Mouse (Mus musculus): Measurements from ENCODE around the gene Atp5d. TPM values are rescaled to one million over a fixed set of nuclear protein-coding genes. Genes with fewer than 3 reads are reported as not detected.

Atp5d gene
- polyA plus RNA-seq, 1 experiment: 242 TPM

GRCm38 (mm10) chr10:80173358-80173757, 34.9 kb downstream of the Atp5d start:
- TF ChIP-seq CTCF (IDR thresholded peaks at IDR 0.05; ENCODE audit: low read depth, low read length) (no peak), POLR2A (IDR thresholded peaks at IDR 0.05; ENCODE audit: insufficient read depth, low read length) (no peak), EP300 (IDR thresholded peaks at IDR 0.05; ENCODE audit: insufficient read depth, low read depth, low read length) (no peak)
- H3K9me3 ChIP-seq (replicated peaks; ENCODE audit: control insufficient read depth, insufficient read depth, low read length, poor library complexity, severe bottlenecking): no peaks in the 10 kb centered on the region
- H3K27ac ChIP-seq (ENCODE audit: insufficient read depth, low read length): peak overlapping the region; percentile 29; the same call in 1 of the 2 replicates
- no peaks in the 10 kb centered on the region for H3K27me3 ChIP-seq (ENCODE audit: control insufficient read depth, insufficient read depth, low read length, poor library complexity, severe bottlenecking)
- peak overlapping the region; percentile 55 for H3K4me3 ChIP-seq (ENCODE audit: low read depth, low read length)
- peaks cover 11% of the 10 kb centered on the region for H3K36me3 ChIP-seq (ENCODE audit: control insufficient read depth, insufficient read depth, low read length, poor library complexity, severe bottlenecking)
- H3K9ac ChIP-seq (ENCODE audit: low read depth, poor library complexity, severe bottlenecking): peak overlapping the region; percentile 44
- peaks cover 2% of the 10 kb centered on the region for H3K4me1 ChIP-seq (ENCODE audit: control insufficient read depth, insufficient read depth, low read length)

DNA sequence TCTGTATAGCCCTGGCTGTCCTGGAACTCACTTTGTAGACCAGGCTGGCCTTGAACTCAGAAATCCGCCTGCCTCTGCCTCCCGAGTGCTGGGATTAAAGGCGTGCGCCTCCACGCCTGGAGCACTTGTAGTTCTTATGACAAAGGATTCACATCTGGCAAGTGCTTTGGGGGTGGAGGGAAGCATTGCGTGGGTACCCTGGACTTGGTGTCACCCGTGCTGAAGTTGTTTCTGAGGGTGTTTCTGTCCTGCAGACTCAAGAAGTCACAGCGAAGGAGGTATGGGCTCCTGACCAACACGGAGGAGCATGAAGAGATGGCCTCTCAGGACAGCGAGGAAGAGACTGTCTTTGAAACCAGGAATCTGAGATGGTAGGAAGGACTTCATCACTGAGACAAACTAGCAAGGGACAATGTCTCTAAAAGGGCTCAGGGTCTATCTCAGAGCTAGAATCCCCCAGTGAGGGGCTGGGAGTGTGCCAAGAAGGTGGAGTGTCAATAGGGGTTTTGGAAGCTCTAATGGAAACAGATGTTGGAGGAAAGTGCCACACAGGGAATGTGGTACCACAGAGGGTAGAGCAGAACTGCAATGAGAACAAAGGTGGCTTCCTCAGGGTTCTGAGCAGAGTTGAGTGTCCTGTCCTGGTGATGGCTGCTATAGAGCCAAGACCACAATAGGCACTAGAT, 35.7 kb downstream of the Atp5d start:
- H3K4me3 ChIP-seq (ENCODE audit: low read depth, low read length): no peak overlapping the region
- TF ChIP-seq EP300 (IDR thresholded peaks at IDR 0.05; ENCODE audit: insufficient read depth, low read depth, low read length) (no peak), CTCF (IDR thresholded peaks at IDR 0.05; ENCODE audit: low read depth, low read length) (no peak)
- no peak overlapping the region for H3K27ac ChIP-seq (ENCODE audit: insufficient read depth, low read length)
- H3K9me3 ChIP-seq (replicated peaks; ENCODE audit: control insufficient read depth, insufficient read depth, low read length, poor library complexity, severe bottlenecking): no peaks in the 10 kb centered on the region
- no peak overlapping the region for H3K9ac ChIP-seq (ENCODE audit: low read depth, poor library complexity, severe bottlenecking)
- no peaks in the 10 kb centered on the region for H3K27me3 ChIP-seq (ENCODE audit: control insufficient read depth, insufficient read depth, low read length, poor library complexity, severe bottlenecking)
- peaks cover 2% of the 10 kb centered on the region for H3K4me1 ChIP-seq (ENCODE audit: control insufficient read depth, insufficient read depth, low read length)
- H3K36me3 ChIP-seq (ENCODE audit: control insufficient read depth, insufficient read depth, low read length, poor library complexity, severe bottlenecking): peaks cover 11% of the 10 kb centered on the region

- no peaks in the 10 kb centered on the region for H3K27me3 ChIP-seq (ENCODE audit: control insufficient read depth, insufficient read depth, low read length, poor library complexity, severe bottlenecking)
- no peak overlapping the region for H3K27ac ChIP-seq (ENCODE audit: insufficient read depth, low read length)
- H3K36me3 ChIP-seq (ENCODE audit: control insufficient read depth, insufficient read depth, low read length, poor library complexity, severe bottlenecking): peaks cover 9% of the 10 kb centered on the region
- H3K9ac ChIP-seq (ENCODE audit: low read depth, poor library complexity, severe bottlenecking): no peak overlapping the region
- no peak overlapping the region for H3K4me3 ChIP-seq (ENCODE audit: low read depth, low read length)
- TF ChIP-seq CTCF (IDR thresholded peaks at IDR 0.05; ENCODE audit: low read depth, low read length) (peak; percentile 70), EP300 (IDR thresholded peaks at IDR 0.05; ENCODE audit: insufficient read depth, low read depth, low read length) (no peak)
- H3K4me1 ChIP-seq (ENCODE audit: control insufficient read depth, insufficient read depth, low read length): peaks cover 2% of the 10 kb centered on the region
- no peaks in the 10 kb centered on the region for H3K9me3 ChIP-seq (replicated peaks; ENCODE audit: control insufficient read depth, insufficient read depth, low read length, poor library complexity, severe bottlenecking)
Measured at GRCm38 (mm10) chr10:80174705-80175104, 36.3 kb downstream of the Atp5d start.

GRCm38 (mm10) chr10:80175536-80176269, 37.3 kb downstream of the Atp5d start:
- Histone ChIP-seq H3K4me3 (ENCODE audit: low read depth, low read length) (no peak overlapping the region), H3K27me3 (ENCODE audit: control insufficient read depth, insufficient read depth, low read length, poor library complexity, severe bottlenecking) (no peaks in the 10 kb centered on the region), H3K9ac (ENCODE audit: low read depth, poor library complexity, severe bottlenecking) (no peak overlapping the region), H3K9me3 (replicated peaks; ENCODE audit: control insufficient read depth, insufficient read depth, low read length, poor library complexity, severe bottlenecking) (no peaks in the 10 kb centered on the region), H3K36me3 (ENCODE audit: control insufficient read depth, insufficient read depth, low read length, poor library complexity, severe bottlenecking) (no peaks in the 10 kb centered on the region; the same call in 1 of the 2 replicates), H3K4me1 (ENCODE audit: control insufficient read depth, insufficient read depth, low read length) (peaks cover 4% of the 10 kb centered on the region), H3K27ac (ENCODE audit: insufficient read depth, low read length) (no peak overlapping the region)
- TF ChIP-seq EP300 (IDR thresholded peaks at IDR 0.05; ENCODE audit: insufficient read depth, low read depth, low read length): no peak
- peak; percentile 52 for TF ChIP-seq CTCF (IDR thresholded peaks at IDR 0.05; ENCODE audit: low read depth, low read length)
- no peak for TF ChIP-seq POLR2A (IDR thresholded peaks at IDR 0.05; ENCODE audit: insufficient read depth, low read length)

DNA sequence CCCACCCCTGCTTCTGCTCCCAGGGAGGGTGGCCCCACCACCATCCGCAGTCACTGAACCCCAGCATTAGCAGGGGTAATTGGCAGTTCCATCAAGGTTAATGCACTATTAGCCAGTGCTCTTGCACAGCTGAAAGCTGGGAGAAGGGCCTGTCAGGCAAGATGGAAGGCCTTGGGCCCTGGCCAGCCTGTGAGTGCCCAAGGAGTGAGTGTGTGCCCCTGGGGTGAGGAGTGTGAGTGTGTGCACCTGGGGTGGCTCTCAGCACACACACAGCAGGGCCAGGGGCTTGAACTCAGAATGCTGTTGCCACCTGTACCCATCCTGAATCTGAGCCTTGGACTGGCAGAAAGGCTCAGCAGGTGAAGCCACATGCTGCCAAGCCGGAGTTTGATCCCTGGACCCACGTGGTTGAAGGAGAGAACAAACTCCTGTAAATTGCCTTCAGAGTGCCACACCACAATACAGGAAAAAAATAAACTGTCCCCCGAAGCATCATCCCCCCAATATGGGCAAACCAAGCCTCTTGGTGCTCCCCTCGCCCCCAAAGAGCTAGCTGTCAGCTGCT, 37.9 kb downstream of the Atp5d start:
- Histone ChIP-seq H3K9me3 (replicated peaks; ENCODE audit: control insufficient read depth, insufficient read depth, low read length, poor library complexity, severe bottlenecking) (no peaks in the 10 kb centered on the region), H3K27ac (ENCODE audit: insufficient read depth, low read length) (no peak overlapping the region), H3K4me1 (ENCODE audit: control insufficient read depth, insufficient read depth, low read length) (peaks cover 3% of the 10 kb centered on the region), H3K9ac (ENCODE audit: low read depth, poor library complexity, severe bottlenecking) (no peak overlapping the region), H3K36me3 (ENCODE audit: control insufficient read depth, insufficient read depth, low read length, poor library complexity, severe bottlenecking) (no peaks in the 10 kb centered on the region), H3K4me3 (ENCODE audit: low read depth, low read length) (no peak overlapping the region), H3K27me3 (ENCODE audit: control insufficient read depth, insufficient read depth, low read length, poor library complexity, severe bottlenecking) (no peaks in the 10 kb centered on the region)
- TF ChIP-seq EP300 (IDR thresholded peaks at IDR 0.05; ENCODE audit: insufficient read depth, low read depth, low read length): no peak
- TF ChIP-seq CTCF (IDR thresholded peaks at IDR 0.05; ENCODE audit: low read depth, low read length): no peak
- TF ChIP-seq POLR2A (IDR thresholded peaks at IDR 0.05; ENCODE audit: insufficient read depth, low read length): no peak
